Mouse (Mus musculus) gonadal fat pad, adult 2 months (tissue): ENCODE data around the gene Cbfa2t2. TPM values are rescaled to one million over a fixed set of nuclear protein-coding genes. Genes with fewer than 3 reads are reported as not detected.
"Not testable (repeated sequence)": the region's sequence is repeated elsewhere in the genome, so short reads cannot be mapped to it uniquely, and the experiment has no call there.

ENCODE experiments used
- DNase-seq: peaks from one replicate; pipeline ENCODE4 v3.0.0-alpha.2; 2012; ENCODE audit warnings: low read depth
- polyA plus RNA-seq: library from polyadenylated mRNA; depleted of rRNA; stranded (reverse); fragments of >200 nt; gene quantifications from 2 replicates; pipeline ENCODE4 v1.2.3, GENCODE M21; 2012

Gene Cbfa2t2
- polyA plus RNA-seq, 1 experiment = 12.0 TPM

DNA sequence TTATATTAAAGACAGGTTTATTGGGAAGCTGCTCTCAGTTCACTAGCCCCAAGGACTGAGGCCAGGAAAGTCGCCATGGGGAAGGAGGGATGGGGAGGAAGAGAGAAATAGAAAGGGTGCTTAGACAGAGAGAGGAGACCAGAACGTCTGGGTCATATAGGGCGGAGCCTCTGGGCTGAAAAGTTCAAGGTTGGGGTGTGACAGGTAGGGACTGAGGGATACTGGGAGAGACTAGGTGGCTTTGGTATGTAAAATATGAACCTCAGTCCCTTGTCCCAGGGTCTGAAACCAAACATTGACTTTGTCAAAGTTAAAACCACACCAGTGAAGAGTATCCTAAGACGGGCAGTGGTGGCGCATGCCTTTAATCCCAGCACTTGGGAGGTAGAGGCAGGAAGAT is 30.9 kb downstream of the Cbfa2t2 start:
- DNase-seq = no peak

DNA sequence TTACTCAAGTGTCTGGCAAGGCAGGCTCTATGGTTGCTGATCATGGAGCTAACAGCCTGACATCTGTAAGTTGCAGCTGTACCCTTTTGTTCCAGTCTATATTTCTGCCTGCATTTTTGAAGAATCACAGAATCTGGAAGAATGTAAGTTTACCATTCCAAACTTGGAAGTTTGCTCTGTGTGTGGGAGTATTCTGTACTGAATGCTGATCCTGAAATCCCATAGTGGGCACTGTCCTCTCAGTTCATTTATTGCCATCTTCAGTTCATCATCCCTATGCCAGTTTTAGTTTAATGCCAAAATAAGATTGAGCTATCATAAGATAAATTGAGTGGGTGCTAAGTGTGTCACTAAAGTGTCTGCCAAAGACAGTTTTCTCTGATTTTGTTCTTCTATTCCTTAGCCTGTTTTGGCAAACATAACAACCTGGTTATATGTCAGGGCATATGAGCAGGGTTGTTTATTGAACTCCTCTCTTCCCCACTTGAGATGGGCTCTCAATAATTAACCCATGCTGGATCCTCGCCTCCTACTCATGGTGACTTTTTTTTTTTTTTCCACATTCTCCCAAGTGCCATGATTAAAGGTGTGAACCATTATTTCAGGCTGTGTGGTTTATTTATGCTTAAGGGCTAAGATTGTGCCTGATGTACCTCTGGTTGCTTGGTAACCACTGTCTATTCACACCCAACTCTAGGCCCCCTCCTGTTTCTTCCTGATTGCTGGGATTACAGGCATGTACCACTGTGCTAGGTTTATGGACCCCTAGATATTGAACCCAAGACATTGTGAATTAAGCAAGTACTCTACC is 38.2 kb downstream of the Cbfa2t2 start:
- no peak for DNase-seq

DNA sequence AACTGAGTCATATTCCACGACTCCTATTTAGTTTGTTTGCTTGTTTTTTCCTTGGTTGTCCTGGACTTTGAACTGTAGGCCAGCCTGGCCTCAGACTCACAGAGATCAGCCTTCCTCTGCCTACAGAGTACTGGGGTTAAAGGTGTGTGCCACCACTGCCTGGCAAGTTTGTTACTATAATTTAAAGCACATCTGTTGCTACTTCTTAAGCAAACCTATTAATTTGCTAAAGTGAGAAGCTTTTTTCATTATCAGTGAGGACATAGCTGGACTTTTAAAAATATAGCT is 38.7 kb downstream of the Cbfa2t2 start:
- DNase-seq = no peak

DNA sequence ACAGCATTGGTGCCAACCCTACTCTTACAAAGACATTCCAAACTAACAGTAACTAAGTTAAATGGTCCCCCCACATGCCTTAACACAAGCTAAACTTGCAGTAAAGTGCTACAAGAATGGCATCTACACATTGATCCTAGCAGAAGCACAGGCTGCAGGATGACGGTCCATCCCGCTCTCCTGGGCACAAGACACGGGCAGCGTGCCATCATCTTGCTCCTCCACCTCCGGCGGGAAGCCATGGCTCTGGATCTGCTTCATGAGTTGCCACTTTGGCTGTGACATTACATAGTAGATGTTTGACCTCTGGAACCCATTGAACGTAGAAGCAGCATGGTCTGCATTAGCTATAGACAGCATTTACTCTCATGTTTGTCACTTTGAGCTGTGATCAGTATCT is 39.6 kb downstream of the Cbfa2t2 start:
- DNase-seq = no peak

DNA sequence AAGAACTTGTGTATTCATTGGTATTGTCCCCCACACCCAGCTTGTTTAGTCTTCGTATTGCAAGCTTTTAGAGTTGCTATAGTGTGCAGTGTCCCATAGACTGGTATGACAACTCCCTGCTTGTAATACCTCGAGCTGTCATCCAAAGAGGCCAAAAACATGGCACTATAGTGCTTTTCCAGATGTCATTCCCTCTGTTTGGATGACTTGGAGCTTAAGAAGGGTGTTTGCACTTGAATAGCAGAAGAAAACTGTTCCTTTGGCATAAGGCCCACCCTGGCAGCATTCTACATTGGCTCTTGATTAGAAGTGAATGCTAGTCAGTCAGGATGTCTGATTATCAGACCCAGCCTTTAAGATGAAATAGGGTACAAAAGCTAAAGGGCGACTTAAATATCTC is 40.7 kb downstream of the Cbfa2t2 start:
- DNase-seq = no peak

DNA sequence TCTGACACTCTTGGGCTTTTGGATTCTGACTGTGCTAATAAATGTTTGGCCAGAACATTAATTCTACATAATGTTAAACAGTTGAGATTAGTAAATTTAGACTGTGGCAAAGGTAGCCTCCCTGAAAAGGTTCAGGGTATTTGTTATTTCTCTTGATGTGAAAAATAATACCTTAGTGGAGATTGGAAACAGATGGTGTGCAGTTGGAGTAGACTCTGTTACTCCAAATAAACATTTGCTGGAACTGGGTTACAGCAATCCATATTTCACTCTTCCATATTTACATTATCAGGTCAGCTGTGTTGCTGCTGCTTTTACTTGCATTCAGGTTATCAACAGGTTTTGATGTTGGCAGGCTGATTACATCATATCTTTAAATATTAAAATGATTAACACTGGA is 55.5 kb downstream of the Cbfa2t2 start:
- no peak for DNase-seq

DNA sequence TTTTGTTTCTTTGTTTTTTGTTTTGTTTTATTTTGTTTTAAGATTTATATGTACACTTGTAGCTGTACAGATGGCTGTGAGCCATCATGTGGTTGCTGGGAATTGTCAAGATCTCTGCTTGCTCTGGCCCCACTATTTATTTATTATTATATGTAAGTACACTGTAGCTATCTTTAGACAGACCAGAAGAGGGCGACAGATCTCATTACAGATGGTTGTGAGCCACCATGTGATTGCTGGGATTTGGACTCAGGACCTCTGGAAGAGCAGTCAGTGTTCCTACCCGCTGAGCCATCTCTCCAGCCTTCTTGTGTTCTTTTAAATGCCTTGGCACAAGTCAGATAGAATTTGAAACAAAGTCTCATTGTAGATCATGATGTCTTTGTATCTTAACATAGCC is 57.3 kb downstream of the Cbfa2t2 start:
- not testable (repeated sequence) for DNase-seq

DNA sequence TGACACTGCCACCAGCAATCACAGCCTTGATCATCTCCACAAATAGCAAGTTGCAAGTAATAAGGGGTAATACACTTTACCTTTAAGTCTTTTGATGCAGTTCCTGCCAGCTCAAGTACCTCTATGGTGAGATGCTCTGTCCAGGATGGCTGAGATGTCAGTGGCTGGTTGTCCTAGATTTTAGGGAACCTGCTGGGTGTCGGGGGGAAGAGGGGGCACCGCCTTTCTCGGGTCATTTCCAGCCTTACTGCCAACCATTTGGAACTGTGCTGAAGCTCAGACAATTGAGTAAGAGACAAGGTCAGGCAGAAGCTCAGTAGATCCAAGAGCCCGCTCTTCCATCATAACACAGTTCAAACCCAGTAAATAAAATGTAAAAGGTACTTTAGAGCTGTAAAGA is 58.7 kb downstream of the Cbfa2t2 start:
- no peak for DNase-seq

DNA sequence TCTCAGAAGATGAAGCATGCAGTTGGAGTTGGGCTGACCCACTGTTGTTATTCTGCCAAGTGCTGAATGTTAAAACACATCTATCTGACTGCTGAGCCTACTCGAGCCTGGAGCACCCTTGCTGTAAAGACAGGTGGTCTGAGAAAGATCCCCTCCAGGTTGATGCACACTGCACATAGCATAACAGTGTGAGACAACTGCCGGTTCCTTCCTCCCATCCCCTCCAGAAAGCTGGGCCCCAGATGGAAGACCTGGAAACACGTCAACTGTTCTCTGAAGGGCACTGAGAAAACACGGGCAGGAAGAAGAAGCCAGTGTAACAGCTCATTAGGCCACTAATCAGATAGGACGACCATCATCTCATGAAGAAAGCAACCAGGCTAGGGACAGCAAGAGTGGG is 62.3 kb downstream of the Cbfa2t2 start:
- DNase-seq = no peak

DNA sequence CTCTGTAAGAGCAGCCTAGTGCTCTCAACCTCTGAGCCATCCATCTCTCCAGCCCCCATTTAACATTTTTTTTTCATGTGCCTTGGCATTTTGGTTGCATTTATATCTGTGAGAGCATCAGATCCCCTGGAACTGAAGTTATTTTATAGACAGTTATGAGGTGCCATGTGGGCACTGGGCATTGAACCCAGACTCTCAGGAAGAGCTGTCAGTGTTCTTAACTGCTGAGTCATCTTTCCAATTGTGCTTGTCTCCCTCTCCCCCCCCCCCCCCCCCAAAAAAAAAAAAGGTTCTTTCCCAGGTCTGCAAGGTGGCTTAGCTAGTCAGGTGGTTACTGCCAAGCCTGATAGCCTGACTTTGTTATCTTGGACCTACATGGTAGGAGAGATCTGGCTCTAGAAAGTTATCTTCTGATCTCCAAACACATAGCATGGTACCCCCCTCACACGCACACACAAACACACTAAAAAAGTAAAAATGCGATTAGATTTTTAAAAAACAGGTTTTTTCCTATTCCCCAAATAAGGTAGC is 63.5 kb downstream of the Cbfa2t2 start:
- no peak for DNase-seq

DNA sequence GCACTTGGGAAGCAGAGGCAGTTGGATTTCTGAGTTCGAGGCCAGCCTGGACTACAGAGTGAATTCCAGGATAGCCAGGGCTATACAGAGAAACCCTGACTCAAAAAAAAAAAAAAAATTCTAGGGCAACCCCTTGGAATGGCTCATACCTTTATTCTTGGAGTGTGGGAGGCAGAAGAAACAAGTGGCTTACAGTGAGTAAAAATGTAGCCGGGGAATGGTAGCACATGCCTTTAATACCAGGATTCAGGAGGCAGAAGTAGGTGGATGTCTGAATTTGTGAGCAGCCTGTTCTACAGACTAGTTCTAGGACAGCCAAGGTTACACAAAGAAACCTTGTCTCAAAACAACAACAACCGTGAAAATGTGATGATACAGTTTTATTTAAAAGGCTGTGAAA is 64.5 kb downstream of the Cbfa2t2 start:
- DNase-seq = no peak

DNA sequence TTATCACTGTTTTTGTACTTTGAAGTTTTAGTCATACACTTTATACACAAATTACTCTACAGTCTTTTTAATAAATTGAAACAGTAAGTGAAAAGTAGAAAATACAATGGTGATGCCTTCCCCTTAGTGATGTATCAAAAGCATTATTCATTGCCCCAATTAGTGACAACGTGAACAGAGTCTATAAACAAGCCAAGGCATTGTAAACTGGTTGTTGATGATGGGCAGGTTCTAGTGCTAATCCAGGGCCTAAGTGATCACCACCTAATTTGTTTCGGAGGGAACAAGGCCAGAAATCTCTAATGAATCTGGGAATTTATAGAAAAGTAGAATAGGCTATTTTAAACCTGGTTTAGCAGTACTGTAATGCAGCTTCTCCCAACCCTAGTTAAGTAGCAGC is 70.8 kb downstream of the Cbfa2t2 start:
- no peak for DNase-seq

DNA sequence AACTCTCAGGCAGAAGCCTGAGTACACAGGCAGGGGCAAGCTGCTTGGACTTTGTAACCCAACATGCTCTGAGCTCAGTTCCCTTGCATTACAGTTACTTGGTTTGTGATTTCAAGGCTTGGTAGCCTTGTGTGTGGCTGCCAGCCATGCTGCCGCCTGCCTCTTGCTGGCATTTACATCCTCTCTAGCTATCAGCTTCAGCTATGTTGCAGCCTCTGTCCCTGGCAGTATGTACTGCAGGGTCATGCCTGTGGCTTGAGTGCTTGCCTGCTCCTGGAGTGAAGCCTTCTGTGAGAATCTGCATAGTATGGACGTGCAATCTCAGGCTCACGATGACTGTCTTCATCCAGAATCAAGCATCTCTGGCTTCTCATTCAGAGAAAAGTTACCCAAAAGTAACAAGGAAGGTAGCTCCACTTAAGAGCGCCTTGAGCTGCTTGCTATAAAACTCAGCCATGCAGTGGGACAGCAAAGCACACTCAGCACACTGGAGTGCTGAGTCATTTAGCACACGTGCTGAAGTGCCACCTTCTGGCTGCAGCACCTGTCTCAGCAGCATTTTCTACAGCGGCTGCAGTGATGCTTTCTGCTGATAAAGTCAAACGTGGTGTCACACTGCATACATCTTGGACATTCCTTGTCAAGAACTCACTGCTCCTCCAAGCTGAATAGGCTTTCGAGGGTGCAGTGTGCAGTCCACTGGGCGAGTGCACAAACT is 71.4 kb downstream of the Cbfa2t2 start:
- no peak for DNase-seq

DNA sequence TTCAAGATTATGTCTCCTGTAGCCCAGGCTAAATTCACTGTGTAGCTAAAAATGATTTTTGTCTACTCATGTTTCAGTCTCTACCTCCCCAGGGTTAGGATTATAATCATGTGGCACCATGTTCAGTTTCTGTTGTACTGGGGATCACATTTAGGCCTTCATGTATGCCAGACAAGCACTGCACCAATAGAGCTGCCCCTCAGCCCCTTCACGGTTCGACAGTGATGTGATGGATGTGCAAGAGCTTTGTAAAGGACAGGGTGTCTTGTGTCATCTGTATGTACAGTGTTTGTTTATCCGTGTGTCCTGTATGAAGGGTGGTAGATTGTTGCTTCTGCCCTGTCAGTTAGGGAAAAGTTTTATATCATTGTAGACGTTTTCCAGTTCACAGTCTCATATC is 72.2 kb downstream of the Cbfa2t2 start:
- DNase-seq = no peak

DNA sequence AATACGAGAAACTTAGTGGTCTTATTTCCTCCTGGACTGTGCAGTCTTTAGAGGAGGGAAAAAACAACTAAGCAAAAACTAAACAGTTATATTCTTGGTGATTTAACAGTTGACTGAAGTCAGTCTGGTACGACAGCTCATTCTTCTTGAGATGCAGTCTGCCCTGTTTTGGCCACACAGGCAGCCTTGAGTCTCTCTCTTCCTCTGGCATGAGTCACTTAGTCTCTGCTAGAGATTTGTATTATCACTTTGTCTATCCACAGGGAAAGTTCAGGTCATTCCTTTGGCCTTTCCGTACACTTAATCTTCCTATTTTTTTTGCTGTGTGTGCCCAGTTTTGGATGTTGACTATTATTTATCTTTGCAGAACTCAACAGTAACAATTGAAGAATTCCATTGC is 73.9 kb downstream of the Cbfa2t2 start:
- DNase-seq = no peak

DNA sequence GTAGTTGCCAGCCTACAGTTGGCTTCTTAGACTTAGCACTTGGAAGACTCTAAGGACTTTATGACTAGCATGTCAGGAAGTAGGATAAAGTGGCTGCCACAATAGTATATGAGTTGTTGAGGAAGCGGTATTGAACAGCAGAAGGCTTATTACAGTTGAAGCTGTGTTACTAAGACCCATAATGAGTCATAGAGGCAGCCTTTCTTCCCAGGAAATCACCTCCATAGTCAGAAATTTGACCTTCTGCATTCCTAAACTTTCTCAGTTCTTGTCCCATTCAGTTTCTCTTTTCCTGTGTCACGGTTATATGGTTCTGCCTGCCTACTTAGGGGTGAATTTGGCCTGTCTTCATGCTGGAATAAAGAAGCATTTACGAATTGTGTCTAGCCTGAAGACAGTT is 80.7 kb downstream of the Cbfa2t2 start:
- no peak for DNase-seq

DNA sequence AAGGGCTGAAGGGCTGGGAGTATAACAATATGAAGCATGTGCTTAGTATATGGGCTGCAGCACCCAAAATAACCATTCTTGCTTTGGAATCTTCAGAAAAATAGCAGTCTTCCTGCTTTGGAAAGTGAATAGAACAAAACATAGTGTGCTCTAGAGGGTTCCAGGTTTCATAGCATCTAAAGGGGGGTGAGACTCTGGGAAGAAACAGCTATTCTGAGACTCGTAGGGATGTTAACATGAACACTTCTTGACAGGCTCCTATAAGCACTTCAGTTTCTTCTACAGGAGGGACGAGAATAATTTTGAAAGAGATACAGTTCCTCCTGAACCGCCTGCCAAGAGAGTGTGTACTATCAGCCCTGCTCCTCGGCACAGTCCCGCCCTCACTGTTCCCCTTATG is 81.1 kb downstream of the Cbfa2t2 start:
- DNase-seq = no peak

DNA sequence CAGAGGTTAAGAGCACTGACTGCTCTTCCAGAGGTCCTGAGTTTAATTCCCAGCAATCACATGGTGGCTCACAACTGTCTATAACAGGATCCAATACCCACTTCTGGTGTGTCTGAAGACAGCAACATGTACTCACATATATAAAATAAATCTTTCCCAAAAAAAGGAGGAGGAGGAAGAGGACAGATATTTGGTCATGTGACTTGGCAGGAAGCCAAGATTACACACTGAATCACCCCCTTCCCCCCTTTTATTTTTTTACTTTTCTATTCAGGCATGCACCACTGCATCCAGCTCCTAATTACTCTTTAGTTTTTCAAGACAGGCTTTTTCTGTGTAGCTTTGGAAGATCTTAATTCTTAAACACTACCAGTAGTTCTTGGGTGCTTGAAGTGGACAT is 85.2 kb downstream of the Cbfa2t2 start:
- DNase-seq = no peak

DNA sequence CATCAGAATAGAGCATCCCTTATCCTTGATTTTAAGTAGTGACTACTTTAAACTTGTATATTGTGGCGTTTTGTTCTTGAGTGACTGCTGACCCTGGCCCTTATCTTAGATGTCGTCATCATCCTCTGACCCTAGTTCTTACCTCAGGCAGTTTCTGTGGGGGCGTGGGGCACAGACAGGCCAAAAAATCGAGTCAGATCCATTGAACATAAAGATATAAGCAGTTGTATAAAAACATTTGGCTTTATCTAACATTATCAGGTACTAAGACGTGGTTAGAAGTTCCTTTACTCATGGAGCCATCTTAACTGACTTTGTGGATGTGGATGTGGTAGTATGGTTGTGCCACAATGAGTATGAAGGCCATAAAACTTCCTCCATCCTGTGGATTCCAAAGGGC is 86.1 kb downstream of the Cbfa2t2 start:
- no peak for DNase-seq

DNA sequence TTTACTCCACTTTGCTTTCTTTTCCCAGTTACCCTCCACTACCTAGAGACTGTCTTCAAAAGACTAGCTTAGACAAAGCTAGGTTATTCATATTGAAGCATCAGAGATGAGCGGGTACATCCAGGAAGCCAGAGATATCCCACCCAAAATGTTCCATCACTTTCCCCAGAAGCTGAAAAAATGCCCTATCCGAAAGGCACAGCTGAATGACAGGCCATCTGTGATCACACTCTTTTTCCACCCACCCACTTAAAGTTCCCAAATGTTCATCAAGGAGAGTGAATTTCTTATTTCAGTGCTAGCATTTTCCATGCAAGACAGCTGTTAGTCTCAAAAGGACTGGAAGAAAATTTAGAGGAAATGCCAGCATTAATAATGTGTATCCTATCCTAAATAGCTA is 89.0 kb downstream of the Cbfa2t2 start:
- no peak for DNase-seq

DNA sequence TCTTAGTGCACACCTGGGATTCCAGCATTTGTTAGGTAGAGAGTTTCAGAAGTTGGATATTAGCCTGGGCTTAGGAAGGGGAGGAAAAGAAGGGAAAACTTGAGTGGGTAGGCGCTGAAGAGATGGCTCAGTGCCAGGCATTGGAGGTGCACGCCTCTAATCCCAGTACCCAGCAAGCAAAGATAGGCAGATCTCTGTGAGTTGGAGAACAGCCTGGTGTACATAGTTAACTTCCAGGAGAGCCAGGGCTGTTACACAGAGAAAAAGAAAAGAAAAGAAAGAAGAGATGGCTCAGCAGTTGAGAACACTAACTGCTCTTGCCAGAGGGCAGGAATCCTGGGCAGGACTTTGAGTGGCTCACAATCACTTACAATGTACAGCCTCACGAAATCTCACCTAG is 90.2 kb downstream of the Cbfa2t2 start:
- no peak for DNase-seq

DNA sequence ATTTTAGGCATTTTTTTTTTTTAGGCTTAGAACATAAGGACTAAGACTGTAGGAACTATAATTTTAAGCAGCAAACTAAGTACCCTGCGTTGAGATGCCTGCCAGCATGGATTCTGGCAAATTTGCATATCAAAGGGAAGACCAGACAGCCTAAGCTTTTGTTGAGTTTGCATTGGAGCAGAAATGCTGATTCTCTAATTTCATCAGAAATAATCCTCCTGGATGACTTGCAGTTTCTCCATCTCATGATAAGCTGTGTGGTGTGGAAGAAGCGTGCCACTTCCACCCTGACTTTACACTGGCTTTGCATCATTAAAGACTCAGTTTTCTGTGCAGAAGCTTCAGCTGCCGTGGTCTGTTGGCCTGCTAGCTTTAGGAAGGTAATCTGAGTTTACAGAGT is 96.6 kb downstream of the Cbfa2t2 start:
- DNase-seq = no peak

DNA sequence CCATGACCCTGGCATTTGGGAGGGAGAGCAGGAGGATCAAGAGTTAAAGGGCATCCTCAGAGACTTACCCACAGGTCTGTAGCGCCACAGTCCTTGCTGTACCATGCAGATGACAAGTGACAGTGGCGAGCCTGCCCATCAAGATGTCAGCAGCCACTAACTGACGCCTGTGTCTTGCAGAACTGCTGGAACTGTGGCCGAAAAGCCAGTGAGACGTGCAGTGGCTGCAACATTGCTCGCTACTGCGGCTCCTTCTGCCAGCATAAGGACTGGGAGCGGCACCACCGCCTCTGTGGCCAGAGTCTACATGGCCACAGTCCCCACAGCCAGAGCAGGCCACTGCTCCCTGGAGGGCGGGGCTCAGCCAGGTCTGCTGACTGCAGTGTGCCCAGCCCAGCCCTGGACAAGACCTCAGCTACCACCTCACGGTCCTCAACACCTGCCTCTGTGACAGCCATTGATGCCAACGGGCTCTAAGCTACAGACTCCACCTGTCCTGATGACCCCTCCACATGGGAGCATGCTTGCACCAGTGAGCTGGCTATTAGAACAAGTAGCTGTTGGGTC is 98.5 kb downstream of the Cbfa2t2 start:
- no peak for DNase-seq
